Mouse (Mus musculus): ENCODE results near the gene Slc35e1. TPM values are rescaled to one million over a fixed set of nuclear protein-coding genes. Genes with fewer than 3 reads are reported as not detected.

Gene Slc35e1
- polyA plus RNA-seq (2012; ENCODE audit: low replicate concordance) = 12.6 and 14.4 TPM in 2 replicates

DNA sequence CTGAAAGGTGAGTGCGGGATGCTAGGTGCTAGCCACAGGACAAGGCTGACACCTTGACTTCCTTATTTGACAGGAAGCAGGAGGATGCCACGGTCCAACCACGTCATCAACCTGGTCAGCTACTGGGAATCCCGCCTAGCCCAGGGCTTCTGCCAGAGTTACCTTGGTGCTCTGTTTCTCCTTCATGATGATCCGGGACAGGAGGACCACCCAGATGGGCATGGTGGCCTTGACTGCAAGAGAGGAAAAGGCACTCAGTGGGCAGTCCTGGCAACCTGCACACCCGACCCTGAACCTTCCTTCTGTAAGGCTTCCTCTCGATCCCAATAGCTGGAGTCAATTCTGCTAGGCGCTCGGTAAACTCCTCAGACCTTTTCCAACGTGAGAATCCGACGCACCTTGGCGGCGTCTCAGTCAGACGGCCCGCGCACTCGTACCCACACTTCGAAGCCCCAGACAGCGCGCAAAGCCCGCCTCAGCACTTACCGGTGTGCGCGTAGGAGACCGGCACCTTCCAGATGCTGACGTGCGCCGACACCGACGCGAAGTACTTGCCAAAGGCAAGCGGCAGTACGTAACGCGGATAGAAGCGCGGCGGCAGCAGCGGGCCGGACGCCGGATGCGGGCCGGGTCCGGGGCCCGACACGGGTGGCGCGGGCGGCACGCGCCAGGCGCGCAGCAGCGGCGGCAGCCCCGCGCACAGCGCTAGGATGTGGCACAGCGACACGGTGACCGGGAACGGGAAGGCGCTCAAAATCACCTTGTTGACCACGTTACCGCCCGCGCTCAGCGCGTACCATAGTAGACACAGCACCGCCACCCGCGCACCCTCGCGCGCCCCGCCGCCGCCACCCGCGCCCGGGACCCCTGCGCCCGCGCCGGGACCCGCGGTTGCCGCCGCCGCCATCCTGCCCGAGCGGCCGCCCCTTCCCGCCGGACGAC, at the start of gene Slc35e1:
Gene Slc35e1, minus strand, starts transcription at position 935 of the 942 bp plus-strand sequence.

DNA sequence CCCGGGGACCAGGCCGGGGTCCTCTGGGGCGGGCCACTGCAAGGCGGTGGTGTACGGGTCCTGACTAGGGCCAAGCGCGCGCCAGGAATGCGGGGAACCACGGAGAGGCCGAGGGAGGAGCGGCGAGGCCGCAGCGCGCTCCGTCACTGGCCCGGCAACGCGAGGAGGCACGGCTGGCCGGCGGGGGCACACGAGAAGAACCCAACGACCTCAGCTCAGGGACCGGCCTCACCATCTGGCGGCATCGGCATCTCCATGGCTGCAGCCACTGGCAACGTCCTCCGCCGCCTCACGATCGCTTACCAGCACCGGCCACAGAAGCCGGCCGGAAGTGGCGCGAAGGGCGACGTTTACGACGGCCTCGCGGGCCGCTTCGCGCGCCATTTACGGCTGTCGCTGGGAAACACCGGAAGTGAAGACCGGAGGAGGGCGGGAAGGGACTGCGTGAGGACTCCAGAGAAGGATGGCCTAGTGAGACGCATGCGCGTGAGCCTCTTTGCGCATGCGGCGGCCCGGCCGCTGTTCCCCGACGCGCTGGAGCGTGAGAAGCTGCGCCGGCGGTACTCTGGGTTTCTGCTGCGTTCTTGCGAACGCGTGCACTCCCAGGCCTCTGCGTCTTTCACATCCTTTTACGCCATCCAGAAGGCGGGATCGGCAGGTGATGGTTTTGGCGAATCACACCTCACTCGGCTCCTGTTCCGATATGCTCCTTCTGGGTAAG, 17.4 kb downstream of the Slc35e1 start, which contains the start of gene Cherp:
Gene Cherp, minus strand, starts transcription at position 401 of the 721 bp plus-strand sequence.

DNA sequence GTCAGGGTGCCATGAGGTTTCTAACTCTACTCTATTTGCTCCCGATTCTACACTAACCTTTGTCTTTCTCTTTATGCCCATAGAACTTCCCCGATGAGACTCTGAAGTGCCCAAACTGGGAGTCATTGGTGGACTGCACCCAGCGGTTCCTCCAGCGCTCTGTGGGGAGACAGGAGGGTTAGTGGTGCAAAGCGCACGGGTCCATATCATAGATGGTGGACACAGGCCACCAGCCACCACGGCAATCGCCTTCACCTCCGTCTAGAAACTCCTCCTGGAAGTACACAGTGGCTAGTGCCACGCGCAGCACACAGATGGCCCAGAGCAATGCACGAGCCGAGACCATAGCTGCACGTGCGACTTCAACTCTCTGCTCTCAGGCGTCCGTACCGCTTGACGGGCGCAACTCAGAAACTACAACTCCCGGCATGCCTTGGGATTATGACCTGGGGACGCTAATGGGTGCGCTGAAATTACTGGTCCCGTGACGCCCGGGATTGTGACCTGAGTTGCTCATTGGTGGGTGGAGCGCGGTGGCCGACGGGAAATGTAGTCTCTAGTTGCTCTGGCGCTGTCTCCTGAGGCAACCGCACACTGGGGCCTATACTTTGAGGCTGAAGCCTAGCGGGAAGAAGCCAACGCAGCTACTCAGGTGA, 48.9 kb downstream of the Slc35e1 start, which contains the start of the genes Calr3 and 1700030K09Rik:
Gene Calr3, minus strand, starts transcription at position 533 of the 656 bp plus-strand sequence.
Gene 1700030K09Rik, plus strand, starts transcription at position 543 of the 656 bp plus-strand sequence.

Other genes starting within 250 kb of the Slc35e1 start
- gene Gm10282, start 187.4 kb downstream of the Slc35e1 start, polyA plus RNA-seq (2012; ENCODE audit: low replicate concordance) = 27.7 and 49.2 TPM in 2 replicates
- 711 and 2,389 TPM in 2 replicates for gene Klf2, start 173.6 kb downstream of the Slc35e1 start, polyA plus RNA-seq (2012; ENCODE audit: low replicate concordance)
- 10.6 and 23.1 TPM in 2 replicates for gene Eps15l1, start 71.2 kb downstream of the Slc35e1 start, polyA plus RNA-seq (2012; ENCODE audit: low replicate concordance)
- gene Calr3, start 48.7 kb downstream of the Slc35e1 start, polyA plus RNA-seq (2012; ENCODE audit: low replicate concordance) = not detected in 2 replicates
- gene 1700030K09Rik, start 48.7 kb downstream of the Slc35e1 start, polyA plus RNA-seq (2012; ENCODE audit: low replicate concordance) = 2.7 and 3.9 TPM in 2 replicates
- gene Cherp, start 17.4 kb downstream of the Slc35e1 start, polyA plus RNA-seq (2012; ENCODE audit: low replicate concordance) = 153 and 205 TPM in 2 replicates
- gene Med26, start 55.7 kb upstream of the Slc35e1 start, polyA plus RNA-seq (2012; ENCODE audit: low replicate concordance) = 22.7 and 52.1 TPM in 2 replicates
- 14.1 and 39.9 TPM in 2 replicates for gene Smim7, start 78.5 kb upstream of the Slc35e1 start, polyA plus RNA-seq (2012; ENCODE audit: low replicate concordance)
- 1.3 and 2.3 TPM in 2 replicates for gene Tmem38a, start 79.4 kb upstream of the Slc35e1 start, polyA plus RNA-seq (2012; ENCODE audit: low replicate concordance)
- 0.11 and 0.16 TPM in 2 replicates for gene Nwd1, start 154.1 kb upstream of the Slc35e1 start, polyA plus RNA-seq (2012; ENCODE audit: low replicate concordance)
- gene Sin3b, start 230.7 kb upstream of the Slc35e1 start, polyA plus RNA-seq (2012; ENCODE audit: low replicate concordance) = 52.7 and 78.1 TPM in 2 replicates

Measured in hematopoietic multipotent progenitor cell, adult 10-12 weeks (in vitro differentiated cells).